Comparison of ENCODE assay signal across 8 mouse cellular contexts in the genomic region with DNA sequence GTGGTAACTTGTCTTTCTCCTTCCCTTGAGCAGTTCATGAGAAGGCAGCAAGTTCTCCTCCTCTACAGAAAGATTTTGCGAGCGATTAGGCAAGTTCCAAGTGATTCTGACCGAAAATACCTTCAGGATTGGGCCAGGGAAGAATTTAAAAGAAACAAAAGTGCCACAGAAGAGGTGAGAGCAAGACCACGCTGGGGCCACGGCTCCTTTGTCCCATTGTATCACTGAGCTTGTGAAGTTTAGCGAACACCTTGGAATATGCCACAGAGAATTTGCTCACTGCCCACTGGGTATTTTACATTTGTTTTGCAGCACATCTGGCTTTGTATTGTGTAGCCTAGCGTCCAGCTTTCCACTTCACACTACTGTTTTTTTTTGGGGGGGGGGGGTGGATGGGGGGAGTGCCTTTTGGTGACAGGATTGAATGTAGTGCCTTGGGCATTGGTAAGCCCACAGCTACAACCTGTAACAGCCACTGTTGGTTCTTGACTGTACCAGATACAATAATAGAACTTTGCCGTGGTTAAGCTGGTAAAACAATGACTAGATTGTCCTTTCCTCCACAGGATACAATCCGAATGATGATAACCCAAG. TPM values are rescaled to one million over a fixed set of nuclear protein-coding genes. Genes with fewer than 3 reads are reported as not detected.
DNase-seq lines count a peak whose midpoint lies in the region; ATAC-seq and TF ChIP-seq lines count a peak whose summit lies in the region.

No protein-coding gene starts in this region.

- 8% methylated on average over 9 of the region's 9 CpGs for WGBS in hindbrain, embryonic 16.5 days

- TF ChIP-seq CTCF in left cerebral cortex, adult 2 months (IDR thresholded peaks at IDR 0.05) = no peak
- no peak for TF ChIP-seq CTCF in cortical plate, adult 2 months (IDR thresholded peaks at IDR 0.05; ENCODE audit: extremely low read depth, insufficient read depth, low read length)

- peak overlapping the region; percentile 98 for H3K9ac ChIP-seq in hindbrain, embryonic 16.5 days (ENCODE audit: low read depth, low read length)

- intact Hi-C loops in left cerebral cortex, adult 2 months (cut with DNase I) = loop anchor here (5.0 kb wide), 2 partner anchors 152 to 232 kb away; a partner anchor contains a TSS
- intact Hi-C loops in left cerebral cortex, postnatal 25 days (cut with DNase I) = loop anchor here (2.0 kb wide), 1 partner anchor 150 kb away; a partner anchor contains a TSS

- H3K4me3 ChIP-seq in left cerebral cortex, adult 2 months = peak overlapping the region; percentile 77
- H3K4me3 ChIP-seq in cortical plate, adult 2 months (ENCODE audit: insufficient read depth, low read length) = peak overlapping the region; percentile 58
- peak overlapping the region; percentile 87 for H3K4me3 ChIP-seq in hindbrain, embryonic 16.5 days (ENCODE audit: low read length)

- H3K4me2 ChIP-seq in hindbrain, embryonic 16.5 days (ENCODE audit: low read length) = peak overlapping the region; percentile 71

- no peaks in the 10 kb centered on the region for H3K27me3 ChIP-seq in hindbrain, embryonic 16.5 days (replicated peaks; ENCODE audit: control insufficient read depth, insufficient read depth, low read length)

- DNase-seq in left cerebral cortex, adult 2 months (ENCODE audit: extremely low spot score in 1 of 2, low spot score in 2 of 2) = no peak
- no peak for DNase-seq in left cerebral cortex, postnatal 25 days (ENCODE audit: low spot score in 2 of 2)
- peak; percentile 26 for DNase-seq in naive thymus-derived CD4-positive, alpha-beta T cell, adult 2 months (ENCODE audit: low read depth)
- DNase-seq in spleen, postnatal 14 days (ENCODE audit: low spot score in 2 of 2) = no peak
- DNase-seq in cerebellum, adult 9-10 months = no peak
- no peak for DNase-seq in left cerebral cortex, adult 11 months (ENCODE audit: low spot score)

- no peak for TF ChIP-seq POLR2A in cortical plate, adult 2 months (IDR thresholded peaks at IDR 0.05; ENCODE audit: extremely low read depth, insufficient read depth, low read length)

- H3K27ac ChIP-seq in left cerebral cortex, adult 2 months = peak overlapping the region; percentile 98
- peak overlapping the region; percentile 98 for H3K27ac ChIP-seq in cortical plate, adult 2 months (ENCODE audit: insufficient read depth, low read length)
- peak overlapping the region; percentile 100 for H3K27ac ChIP-seq in hindbrain, embryonic 16.5 days (ENCODE audit: low read depth, low read length)

- H3K4me1 ChIP-seq in cortical plate, adult 2 months (ENCODE audit: control insufficient read depth, insufficient read depth, low read length) = peaks cover 2% of the 10 kb centered on the region; the same call in 1 of the 2 replicates
- H3K4me1 ChIP-seq in hindbrain, embryonic 16.5 days (ENCODE audit: control insufficient read depth, insufficient read depth, low read depth, low read length) = peaks cover 8% of the 10 kb centered on the region

- ATAC-seq in hindbrain, embryonic 16.5 days = peak; percentile 29

- 0 out of 2 replicates have a peak, but pooled peaks cover under 1% of the 10 kb centered on the region for H3K36me3 ChIP-seq in hindbrain, embryonic 16.5 days (ENCODE audit: control insufficient read depth, insufficient read depth, low read length)

- H3K9me3 ChIP-seq in hindbrain, embryonic 16.5 days (ENCODE audit: control insufficient read depth, low read length) = no peaks in the 10 kb centered on the region

RNA-seq across cellular contexts. Expression of a gene that starts 0.6 kb away (rescaled TPM):
- total RNA-seq in left cerebral cortex, adult 2 months (2021) = 10 to 100 TPM; 31.7 to 31.8 TPM
- 10 to 100 TPM; 31.8 to 33.0 TPM for total RNA-seq in left cerebral cortex, postnatal 25 days (2021)
- polyA plus RNA-seq in cortical plate, adult 2 months (2012; rRNA removed) = 58.0 and 61.3 TPM in 2 replicates
- polyA plus RNA-seq in hindbrain, embryonic 16.5 days (2015; fragmentation: Nextera tagmentation; extraction: Ambion mirVana) = 102 and 104 TPM in 2 replicates
